Mouse (Mus musculus) liver, embryonic 15.5 days (tissue): Measurements from ENCODE around the gene Mrps26. TPM values are rescaled to one million over a fixed set of nuclear protein-coding genes. Genes with fewer than 3 reads are reported as not detected.
A peak's percentile ranks its signal among the peaks of the same experiment; 100 is the strongest.
"Not testable (repeated sequence)": the region's sequence is repeated elsewhere in the genome, so short reads cannot be mapped to it uniquely, and the experiment has no call there.

Experiments
- ATAC-seq: fragments of 200-750 bp; cut with Nextera tagmentation; 2 replicates; pipeline ENCODE4 v1.8.0; 2017; ENCODE audit warnings: moderate number of reproducible peaks, mild to moderate bottlenecking, moderate library complexity; ENCODE audit not compliant: insufficient read depth
- H3K27ac ChIP-seq: fragments of 300-500 bp; sonication (generic); replicated peaks from 2 replicates; pipeline ENCODE4 v1.5.1; 2015; ENCODE audit warnings: mild to moderate bottlenecking, inconsistent platforms
- H3K27me3 ChIP-seq: fragments of 300-500 bp; sonication (generic); 2 replicates; pipeline ENCODE4 v1.6.1; 2015; ENCODE audit warnings: mild to moderate bottlenecking, inconsistent platforms
- H3K36me3 ChIP-seq: fragments of 300-500 bp; sonication (generic); replicated peaks from 2 replicates; pipeline ENCODE4 v1.6.1; 2015; ENCODE audit warnings: moderate library complexity, mild to moderate bottlenecking, inconsistent platforms
- H3K4me1 ChIP-seq: fragments of 300-500 bp; sonication (generic); replicated peaks from 2 replicates; pipeline ENCODE4 v1.6.1; 2015; ENCODE audit warnings: inconsistent platforms
- H3K4me2 ChIP-seq: fragments of 300-500 bp; sonication (generic); 2 replicates; pipeline ENCODE4 v1.6.1; 2015; ENCODE audit warnings: moderate library complexity, mild to moderate bottlenecking, inconsistent platforms
- H3K4me3 ChIP-seq: fragments of 300-500 bp; sonication (generic); replicated peaks from 2 replicates; pipeline ENCODE4 v1.5.1; 2015; ENCODE audit warnings: mild to moderate bottlenecking, inconsistent platforms
- H3K9ac ChIP-seq: fragments of 300-500 bp; sonication (generic); 2 replicates; pipeline ENCODE4 v1.6.1; 2015; ENCODE audit warnings: moderate library complexity, mild to moderate bottlenecking, inconsistent platforms
- H3K9me3 ChIP-seq: fragments of 300-500 bp; sonication (generic); replicated peaks from 2 replicates; pipeline ENCODE4 v1.6.1; 2016; ENCODE audit warnings: inconsistent platforms
- WGBS: fragments of 180-500 bp; shearing (Covaris S2); methylation state at CpG from one replicate; pipeline ENCODE4 v1.1.7; 2015; ENCODE audit warnings: mixed read lengths; ENCODE audit not compliant: insufficient replicate concordance; 5-methylcytosine and 5-hydroxymethylcytosine counted together
- polyA plus RNA-seq: library from polyadenylated mRNA; unstranded; fragments of >200 nt; fragmentation: Nextera tagmentation; extraction: Ambion mirVana; gene quantifications from 2 replicates; pipeline ENCODE4 v1.2.1, GENCODE M21; 2015

The Mrps26 gene
- polyA plus RNA-seq, result 40.3 and 41.1 TPM in 2 replicates

- Histone ChIP-seq H3K27ac (peak within 1 kb of the TSS; percentile 63), H3K9me3 (no peaks in the 10 kb centered on the region), H3K27me3 (no peaks in the 10 kb centered on the region), H3K4me2 (peak within 1 kb of the TSS; percentile 92), H3K4me3 (peak within 1 kb of the TSS; percentile 86), H3K36me3 (peaks cover 19% of the 10 kb centered on the region), H3K9ac (peak within 1 kb of the TSS; percentile 82), H3K4me1 (peaks cover 33% of the 10 kb centered on the region)
- WGBS, result under 1% methylated on average over 61 of the region's 61 CpGs
- ATAC-seq, result peak; percentile 97
Measured at GRCm38 (mm10) chr2:130563212-130564055, at the start of gene Mrps26. Gene Mrps26 (plus strand): TSS chr2:130563742.

- Histone ChIP-seq H3K27ac (no peak overlapping the region), H3K36me3 (peaks cover 46% of the 10 kb centered on the region), H3K9ac (no peak overlapping the region), H3K27me3 (no peaks in the 10 kb centered on the region), H3K9me3 (no peaks in the 10 kb centered on the region), H3K4me3 (no peak overlapping the region), H3K4me1 (no peaks in the 10 kb centered on the region), H3K4me2 (no peak overlapping the region)
- ATAC-seq, result no peak
- WGBS, result 86% methylated on average over 8 of the region's 8 CpGs
Measured at GRCm38 (mm10) chr2:130513907-130514306, 49.6 kb upstream of the Mrps26 start.

GRCm38 (mm10) chr2:130515791-130516190 is 47.8 kb upstream of the Mrps26 start:
- H3K27ac ChIP-seq, result no peak overlapping the region

GRCm38 (mm10) chr2:130521927-130522326 is 41.6 kb upstream of the Mrps26 start:
- H3K4me3 ChIP-seq, result no peak overlapping the region
- no peaks in the 10 kb centered on the region for H3K27me3 ChIP-seq
- no peak for ATAC-seq
- H3K4me1 ChIP-seq, result no peaks in the 10 kb centered on the region
- no peak overlapping the region for H3K9ac ChIP-seq
- no peak overlapping the region for H3K27ac ChIP-seq
- no peaks in the 10 kb centered on the region for H3K9me3 ChIP-seq
- H3K4me2 ChIP-seq, result no peak overlapping the region
- peaks cover 71% of the 10 kb centered on the region for H3K36me3 ChIP-seq
- WGBS, result 85% methylated on average over 2 of the region's 2 CpGs

More at GRCm38 (mm10) chr2:130515791-130516190, 47.8 kb upstream of the Mrps26 start:
- no peak overlapping the region for H3K4me2 ChIP-seq
- H3K4me1 ChIP-seq, result no peaks in the 10 kb centered on the region
- H3K27me3 ChIP-seq, result no peaks in the 10 kb centered on the region
- H3K36me3 ChIP-seq, result peaks cover 48% of the 10 kb centered on the region
- no peak for ATAC-seq
- 87% methylated on average over 5 of the region's 5 CpGs for WGBS
- H3K4me3 ChIP-seq, result no peak overlapping the region
- no peak overlapping the region for H3K9ac ChIP-seq
- no peaks in the 10 kb centered on the region for H3K9me3 ChIP-seq

- H3K4me1 ChIP-seq, ATAC-seq, H3K27ac ChIP-seq, H3K9ac ChIP-seq, H3K4me2 ChIP-seq, H3K27me3 ChIP-seq, H3K9me3 ChIP-seq, H3K4me3 ChIP-seq: not testable (repeated sequence)
- H3K36me3 ChIP-seq, result peaks cover 51% of the 10 kb centered on the region
- WGBS, result 78% methylated on average over 3 of the region's 4 CpGs
Measured at GRCm38 (mm10) chr2:130525480-130525879, 38.1 kb upstream of the Mrps26 start.

GRCm38 (mm10) chr2:130528457-130528856 is 35.1 kb upstream of the Mrps26 start:
- Histone ChIP-seq H3K4me2 (no peak overlapping the region), H3K27me3 (no peaks in the 10 kb centered on the region), H3K9ac (no peak overlapping the region), H3K9me3 (no peaks in the 10 kb centered on the region), H3K36me3 (peaks cover 47% of the 10 kb centered on the region), H3K4me3 (no peak overlapping the region), H3K27ac (no peak overlapping the region), H3K4me1 (no peaks in the 10 kb centered on the region)
- 83% methylated on average over 6 of the region's 6 CpGs for WGBS
- ATAC-seq, result no peak

GRCm38 (mm10) chr2:130529290-130529689 is 34.3 kb upstream of the Mrps26 start:
- Histone ChIP-seq H3K9ac (no peak overlapping the region), H3K4me2 (no peak overlapping the region), H3K4me1 (no peaks in the 10 kb centered on the region), H3K36me3 (peaks cover 48% of the 10 kb centered on the region), H3K4me3 (no peak overlapping the region), H3K27me3 (no peaks in the 10 kb centered on the region), H3K9me3 (no peaks in the 10 kb centered on the region), H3K27ac (no peak overlapping the region)
- 80% methylated on average over 2 of the region's 2 CpGs for WGBS
- ATAC-seq, result no peak

- no peaks in the 10 kb centered on the region for H3K9me3 ChIP-seq
- WGBS, result 80% methylated on average over 7 of the region's 7 CpGs
Measured at GRCm38 (mm10) chr2:130529925-130530324, 33.6 kb upstream of the Mrps26 start.

GRCm38 (mm10) chr2:130532201-130532600 is 31.3 kb upstream of the Mrps26 start:
- Histone ChIP-seq H3K36me3 (peaks cover 51% of the 10 kb centered on the region), H3K4me2 (no peak overlapping the region), H3K9ac (no peak overlapping the region), H3K27ac (no peak overlapping the region), H3K4me3 (no peak overlapping the region), H3K4me1 (no peaks in the 10 kb centered on the region), H3K27me3 (no peaks in the 10 kb centered on the region), H3K9me3 (no peaks in the 10 kb centered on the region)
- WGBS, result 58% methylated on average over 2 of the region's 2 CpGs
- no peak for ATAC-seq

More at GRCm38 (mm10) chr2:130529925-130530324, 33.6 kb upstream of the Mrps26 start:
- H3K27me3 ChIP-seq, result no peaks in the 10 kb centered on the region
- H3K4me3 ChIP-seq, result no peak overlapping the region
- no peak for ATAC-seq
- no peak overlapping the region for H3K27ac ChIP-seq
- H3K4me2 ChIP-seq, result no peak overlapping the region
- H3K4me1 ChIP-seq, result no peaks in the 10 kb centered on the region
- H3K9ac ChIP-seq, result no peak overlapping the region
- H3K36me3 ChIP-seq, result peaks cover 51% of the 10 kb centered on the region

- Histone ChIP-seq H3K36me3 (peaks cover 63% of the 10 kb centered on the region), H3K27ac (no peak overlapping the region)
- ATAC-seq, result no peak
Measured at GRCm38 (mm10) chr2:130535017-130535416, 28.5 kb upstream of the Mrps26 start.

GRCm38 (mm10) chr2:130536890-130537289 is 26.7 kb upstream of the Mrps26 start:
- H3K27ac ChIP-seq, result no peak overlapping the region
- H3K4me1 ChIP-seq, result no peaks in the 10 kb centered on the region
- WGBS, result 75% methylated on average over 3 of the region's 3 CpGs
- H3K27me3 ChIP-seq, result no peaks in the 10 kb centered on the region
- peaks cover 73% of the 10 kb centered on the region for H3K36me3 ChIP-seq
- H3K4me3 ChIP-seq, result no peak overlapping the region
- no peaks in the 10 kb centered on the region for H3K9me3 ChIP-seq
- no peak overlapping the region for H3K9ac ChIP-seq
- H3K4me2 ChIP-seq, result no peak overlapping the region
- ATAC-seq, result no peak

More at GRCm38 (mm10) chr2:130535017-130535416, 28.5 kb upstream of the Mrps26 start:
- no peaks in the 10 kb centered on the region for H3K27me3 ChIP-seq
- H3K9me3 ChIP-seq, result no peaks in the 10 kb centered on the region
- no peak overlapping the region for H3K4me2 ChIP-seq
- no peaks in the 10 kb centered on the region for H3K4me1 ChIP-seq
- no peak overlapping the region for H3K9ac ChIP-seq
- H3K4me3 ChIP-seq, result no peak overlapping the region
- 72% methylated on average over 6 of the region's 6 CpGs for WGBS
